Mouse (Mus musculus): ENCODE data around the gene Asgr1. TPM values are rescaled to one million over a fixed set of nuclear protein-coding genes. Genes with fewer than 3 reads are reported as not detected.
"Not testable (repeated sequence)": the region's sequence is repeated elsewhere in the genome, so short reads cannot be mapped to it uniquely, and the experiment has no call there.

Asgr1 gene
- total RNA-seq (2015) (not detected in 2 replicates), total RNA-seq (2017) (not detected in 2 replicates)

GRCm38 (mm10) chr11:70053898-70054570 lies at the start of gene Asgr1:
Asgr1 (plus strand) TSS chr11:70054085.
- ATAC-seq (replicated peaks; ENCODE audit: poor library complexity) = no peak

- peak; percentile 56 for ATAC-seq (replicated peaks; ENCODE audit: poor library complexity)
These were observed 48.4 kb upstream of the Asgr1 start for GRCm38 (mm10) chr11:70005521-70005920.

- ATAC-seq (replicated peaks; ENCODE audit: poor library complexity) = no peak
These were observed 43.9 kb upstream of the Asgr1 start for GRCm38 (mm10) chr11:70010033-70010432.

GRCm38 (mm10) chr11:70010548-70010947 lies 43.3 kb upstream of the Asgr1 start:
- ATAC-seq (replicated peaks; ENCODE audit: poor library complexity) = no peak

GRCm38 (mm10) chr11:70010961-70011360 lies 42.9 kb upstream of the Asgr1 start:
- ATAC-seq (replicated peaks; ENCODE audit: poor library complexity) = no peak

- no peak for ATAC-seq (replicated peaks; ENCODE audit: poor library complexity)
These were observed 41.0 kb upstream of the Asgr1 start for GRCm38 (mm10) chr11:70012931-70013330.

GRCm38 (mm10) chr11:70013408-70013807 lies 40.5 kb upstream of the Asgr1 start:
- ATAC-seq (replicated peaks; ENCODE audit: poor library complexity) = no peak

GRCm38 (mm10) chr11:70014051-70014450 lies 39.8 kb upstream of the Asgr1 start:
- no peak for ATAC-seq (replicated peaks; ENCODE audit: poor library complexity)

- ATAC-seq (replicated peaks; ENCODE audit: poor library complexity) = peak; percentile 93
These were observed 38.9 kb upstream of the Asgr1 start, which contains the start of gene Acadvl for GRCm38 (mm10) chr11:70014880-70015558. Acadvl (minus strand) TSS chr11:70015411.

GRCm38 (mm10) chr11:70015677-70016076 lies 38.2 kb upstream of the Asgr1 start:
- no peak for ATAC-seq (replicated peaks; ENCODE audit: poor library complexity)

- not testable (repeated sequence) for ATAC-seq (replicated peaks; ENCODE audit: poor library complexity)
These were observed 37.7 kb upstream of the Asgr1 start for GRCm38 (mm10) chr11:70016177-70016576.

- no peak for ATAC-seq (replicated peaks; ENCODE audit: poor library complexity)
These were observed 37.2 kb upstream of the Asgr1 start, which contains the start of gene Dlg4 for GRCm38 (mm10) chr11:70016669-70017068. Dlg4 (plus strand) TSS chr11:70016942.

- ATAC-seq (replicated peaks; ENCODE audit: poor library complexity) = no peak
These were observed 36.6 kb upstream of the Asgr1 start for GRCm38 (mm10) chr11:70017199-70017767.

- no peak for ATAC-seq (replicated peaks; ENCODE audit: poor library complexity)
These were observed 35.5 kb upstream of the Asgr1 start for GRCm38 (mm10) chr11:70018131-70018990.

GRCm38 (mm10) chr11:70019495-70020021 lies 34.3 kb upstream of the Asgr1 start:
- no peak for ATAC-seq (replicated peaks; ENCODE audit: poor library complexity)

GRCm38 (mm10) chr11:70020022-70020631 lies 33.8 kb upstream of the Asgr1 start:
- ATAC-seq (replicated peaks; ENCODE audit: poor library complexity) = no peak

- peak; percentile 76 for ATAC-seq (replicated peaks; ENCODE audit: poor library complexity)
These were observed 33.1 kb upstream of the Asgr1 start for GRCm38 (mm10) chr11:70020731-70021263.

- ATAC-seq (replicated peaks; ENCODE audit: poor library complexity) = peak; percentile 90
These were observed 32.4 kb upstream of the Asgr1 start for GRCm38 (mm10) chr11:70021264-70022132.
